Mouse (Mus musculus) thymus, postnatal 10 days (tissue): Measurements from ENCODE around the gene Def6.

ENCODE experiments used
- DNase-seq, 2 experiments: peaks; one replicate each; pipeline ENCODE4 v3.0.0; 2021; ENCODE audit warnings: low spot score in 2 of 2

Def6 gene

DNA sequence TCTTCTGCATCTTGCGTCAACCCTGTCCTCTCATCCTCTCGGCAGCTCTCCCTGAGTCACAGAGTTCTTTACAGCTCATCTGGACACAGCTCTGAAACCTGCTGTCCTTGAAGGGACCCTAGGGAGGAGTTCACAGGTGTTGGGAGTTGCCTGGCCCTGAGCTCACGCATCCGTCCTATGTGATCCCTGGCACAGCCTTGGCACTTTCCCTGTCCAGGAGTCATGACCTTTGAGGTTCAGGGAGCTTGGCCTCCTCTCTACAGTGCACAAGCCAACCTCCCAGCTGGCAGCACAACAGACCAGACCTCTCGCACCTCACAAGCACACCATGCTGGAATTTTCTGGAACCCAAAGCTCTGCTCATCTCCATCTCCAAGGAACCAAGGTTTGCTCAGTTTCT, 33.3 kb downstream of the Def6 start:
- DNase-seq = no peak

DNA sequence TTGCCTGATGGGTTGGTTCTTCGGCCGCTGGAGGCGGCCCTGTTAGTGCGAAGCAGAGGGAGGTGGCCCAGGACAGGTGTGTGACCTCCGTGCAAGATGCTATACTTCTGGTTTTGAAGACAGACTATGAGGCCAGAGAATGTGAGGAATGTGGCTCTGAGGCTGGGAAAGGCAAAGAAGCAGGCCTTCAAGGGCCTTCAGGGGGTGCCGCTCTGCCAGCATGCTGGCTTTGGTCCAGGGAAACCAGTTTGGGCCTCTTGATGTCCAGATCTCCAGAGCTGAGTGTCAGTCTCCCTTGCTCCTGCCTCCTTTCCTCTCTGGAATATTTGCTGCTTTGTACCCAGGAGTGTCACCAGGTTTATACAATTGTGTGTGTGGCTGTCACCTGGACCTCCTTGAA, 34.7 kb downstream of the Def6 start:
- DNase-seq = no peak

DNA sequence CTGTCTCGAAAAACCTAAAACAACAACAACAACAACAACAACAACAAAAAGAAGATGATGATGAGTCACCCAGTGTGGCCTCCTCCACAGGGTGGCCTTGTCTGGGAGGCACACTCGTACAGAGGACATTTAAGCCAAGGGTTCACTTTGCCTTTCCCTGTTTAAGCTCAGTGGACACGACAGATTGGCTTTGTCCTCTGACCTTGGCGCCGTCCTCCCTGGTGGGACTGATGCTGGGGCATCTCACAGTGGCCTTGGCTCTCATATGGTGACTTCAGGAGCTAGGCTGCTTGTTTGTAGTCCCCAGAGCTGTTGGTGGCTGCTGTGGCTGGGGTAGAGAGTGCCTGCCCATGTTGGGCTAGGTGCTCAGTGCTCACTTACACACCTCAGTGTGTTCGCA, 36.6 kb downstream of the Def6 start:
- no peak for DNase-seq

DNA sequence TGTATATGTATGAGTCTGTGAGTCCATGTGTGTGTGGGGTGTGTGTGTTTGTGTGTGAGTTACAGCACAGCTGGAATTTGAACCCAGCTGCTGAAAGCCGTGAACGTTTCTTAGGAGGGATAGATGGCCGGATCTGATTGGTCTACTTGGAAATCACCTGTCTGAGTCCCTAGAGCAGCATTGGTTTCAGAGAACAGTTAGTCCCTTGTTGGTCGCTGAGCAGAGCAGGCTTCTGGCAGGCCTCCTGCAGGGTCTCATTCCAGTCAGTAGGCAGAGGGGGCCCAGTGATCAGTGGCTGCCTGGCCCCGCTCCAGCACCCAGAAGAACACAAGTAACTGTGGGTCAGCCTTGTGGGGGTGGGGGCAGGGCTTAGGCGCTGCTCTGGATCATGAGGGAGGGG, 37.1 kb downstream of the Def6 start:
- DNase-seq = no peak

- DNase-seq = no peak
These were observed 39.1 kb downstream of the Def6 start for GRCm38 (mm10) chr17:28246640-28247039.

DNA sequence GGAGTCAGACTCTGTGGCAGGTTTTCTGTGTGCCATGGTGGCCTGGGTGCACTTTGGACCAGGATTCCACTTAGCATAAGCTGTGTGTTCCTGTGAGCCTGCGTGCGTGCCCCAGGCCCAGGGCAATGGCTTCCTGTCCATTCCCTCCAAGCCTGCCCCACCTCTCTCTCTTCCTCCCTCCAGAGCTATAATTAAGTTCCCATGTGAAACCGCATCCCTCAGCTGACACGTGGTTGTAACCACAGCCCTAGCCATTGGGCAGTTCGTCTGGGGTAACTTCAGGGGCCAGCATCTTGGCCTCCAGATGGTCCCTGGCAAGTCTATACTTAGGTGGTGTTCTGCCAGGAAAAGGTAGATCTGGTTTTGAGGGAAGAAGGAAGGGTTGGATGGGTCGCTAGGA, 40.0 kb downstream of the Def6 start:
- DNase-seq = no peak

- DNase-seq = no peak
These were observed 41.5 kb downstream of the Def6 start for GRCm38 (mm10) chr17:28249062-28249461.

DNA sequence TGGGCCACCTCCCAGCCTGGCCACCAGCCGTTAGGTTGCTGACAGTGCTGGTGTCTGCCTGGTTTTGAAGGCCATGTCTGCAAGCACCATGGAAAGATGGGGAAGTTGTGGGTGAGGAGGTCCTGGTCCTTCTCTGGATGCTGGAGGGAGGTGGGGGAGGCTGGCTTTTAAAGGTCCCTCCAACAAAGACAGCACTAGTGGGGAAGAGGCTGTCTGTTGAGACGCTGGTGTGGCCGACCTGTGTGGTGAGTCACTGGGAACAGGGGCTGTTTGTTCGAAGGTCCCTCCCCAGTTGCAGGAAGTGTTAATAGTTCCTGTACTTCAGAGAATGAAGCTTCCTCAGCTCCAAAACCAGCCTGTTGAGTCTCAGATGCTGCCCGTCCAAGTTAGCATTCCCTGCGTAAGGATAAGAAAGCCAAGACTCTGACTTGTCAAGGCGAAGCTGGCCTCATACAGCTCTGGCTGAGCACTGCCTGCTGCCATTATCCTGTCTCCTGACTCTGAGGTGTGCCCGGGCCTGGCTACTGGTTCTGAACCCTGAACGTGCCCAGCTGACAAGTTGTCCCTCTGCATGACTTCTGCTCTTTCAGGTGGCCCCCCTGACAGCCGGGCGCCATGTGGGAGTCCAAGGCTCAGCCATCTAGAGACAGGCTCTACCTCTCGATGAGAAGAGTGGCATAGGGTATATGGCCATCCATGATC, 44.2 kb downstream of the Def6 start:
- no peak for DNase-seq

GRCm38 (mm10) chr17:28252281-28252648, 44.7 kb downstream of the Def6 start:
- no peak for DNase-seq

GRCm38 (mm10) chr17:28253216-28253615, 45.6 kb downstream of the Def6 start:
- no peak for DNase-seq

GRCm38 (mm10) chr17:28254804-28255203, 47.2 kb downstream of the Def6 start:
- no peak for DNase-seq

DNA sequence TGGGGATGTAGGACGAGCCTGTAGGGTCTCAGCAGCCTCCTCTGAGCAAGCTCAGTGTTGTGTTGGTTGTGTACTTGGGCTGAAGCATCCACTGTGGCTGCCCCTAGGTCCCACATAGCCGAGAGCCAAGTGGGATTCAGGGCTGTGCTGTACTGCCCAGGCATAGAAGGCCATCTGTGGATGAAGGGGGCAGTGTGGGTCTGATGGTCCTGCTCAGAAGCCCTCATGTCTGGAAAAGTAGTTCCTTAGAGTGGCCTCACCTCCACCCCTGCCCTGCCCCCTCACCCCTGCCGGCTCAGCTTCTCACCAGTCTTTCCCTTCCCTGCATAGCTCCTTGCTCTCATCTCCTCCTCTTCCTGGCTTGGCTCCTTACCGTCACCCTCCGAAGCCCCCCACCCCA, 48.1 kb downstream of the Def6 start:
- no peak for DNase-seq

DNA sequence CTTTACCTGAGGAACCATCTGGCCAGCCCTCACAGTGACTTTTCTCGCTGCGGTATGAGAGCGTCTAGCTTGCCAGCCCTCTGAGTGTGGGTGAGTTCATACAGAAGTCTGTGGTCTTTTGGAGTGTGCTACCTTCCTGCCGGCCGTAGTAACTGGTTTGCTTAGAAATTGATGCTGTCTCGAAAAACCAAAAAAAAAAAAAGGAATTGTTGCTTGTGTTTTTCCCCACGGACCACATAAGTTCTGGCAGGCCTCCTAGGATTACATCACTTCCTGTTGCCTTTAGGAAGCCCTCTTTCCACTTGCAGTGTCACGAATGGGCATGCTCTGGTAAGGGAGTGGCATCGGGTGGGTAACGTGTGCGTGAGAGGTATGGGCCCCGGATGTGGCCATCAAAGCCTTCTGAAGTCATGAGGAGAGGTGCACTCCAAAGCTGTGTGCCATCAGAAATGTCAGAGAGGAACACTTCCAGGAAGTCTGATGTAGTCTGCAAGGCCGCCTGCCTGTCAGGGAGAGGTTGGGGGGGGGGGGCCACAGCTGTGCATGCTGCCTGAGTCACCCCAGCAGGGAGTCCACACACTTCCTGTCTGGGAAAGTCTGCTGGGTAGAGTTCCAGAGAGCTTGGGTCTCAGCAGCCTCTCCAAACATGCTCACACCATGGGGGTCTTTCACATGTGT, 49.2 kb downstream of the Def6 start:
- DNase-seq = peak; percentile 60 to 66

- DNase-seq = no peak
These were observed 50.7 kb downstream of the Def6 start for GRCm38 (mm10) chr17:28258325-28258724.

DNA sequence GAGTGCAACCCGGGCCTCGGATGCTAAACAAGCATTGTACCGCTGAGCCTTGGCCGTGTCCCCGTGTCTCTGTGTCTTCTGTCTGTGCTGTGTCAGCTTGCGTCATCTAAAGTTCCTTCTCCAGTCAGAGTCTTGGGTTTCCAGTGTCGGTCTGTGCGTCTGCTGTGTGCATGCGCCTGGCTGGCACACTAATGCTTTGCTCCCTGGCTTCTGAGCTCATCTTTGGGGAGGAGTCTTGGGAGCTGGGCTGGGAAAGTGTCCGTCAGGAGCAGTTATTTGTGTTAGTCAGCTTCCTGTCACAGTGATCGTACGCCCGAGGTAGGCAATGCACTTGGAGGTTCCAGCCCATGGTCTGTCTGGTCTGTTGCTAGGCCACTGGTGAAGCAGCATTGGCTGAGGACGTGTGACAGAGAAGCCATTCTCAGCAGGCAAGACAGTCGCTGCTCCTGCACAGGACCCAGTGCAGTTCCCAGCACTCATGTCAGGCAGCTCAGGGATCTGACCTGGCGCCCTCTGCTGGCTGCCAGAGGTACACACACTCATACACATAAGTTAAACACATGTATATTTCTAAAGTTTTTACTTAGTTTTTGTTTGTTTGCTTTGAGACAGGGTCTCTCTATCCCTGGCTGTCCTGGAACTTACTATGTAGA, 52.4 kb downstream of the Def6 start:
- DNase-seq = peak in 1 of 2 experiments; percentile 42

DNA sequence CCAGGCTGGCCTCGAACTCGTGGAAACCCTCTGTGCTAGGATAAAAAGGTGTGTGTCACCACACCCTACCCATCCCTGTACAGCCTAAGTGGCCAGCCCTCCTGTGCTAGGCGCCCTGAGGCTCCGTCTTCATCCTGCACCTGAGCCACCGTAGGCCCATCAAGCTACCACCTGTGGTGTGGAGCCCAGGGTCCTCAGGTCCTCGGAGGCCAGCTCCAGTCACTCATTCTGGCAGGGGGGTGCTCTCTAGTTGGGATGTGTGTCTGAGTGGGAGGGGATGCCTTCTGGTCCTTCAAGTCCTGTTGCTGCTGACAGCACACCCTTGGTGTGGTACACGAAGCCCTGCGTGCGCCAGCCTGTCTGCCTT, 52.9 kb downstream of the Def6 start:
- no peak for DNase-seq

DNA sequence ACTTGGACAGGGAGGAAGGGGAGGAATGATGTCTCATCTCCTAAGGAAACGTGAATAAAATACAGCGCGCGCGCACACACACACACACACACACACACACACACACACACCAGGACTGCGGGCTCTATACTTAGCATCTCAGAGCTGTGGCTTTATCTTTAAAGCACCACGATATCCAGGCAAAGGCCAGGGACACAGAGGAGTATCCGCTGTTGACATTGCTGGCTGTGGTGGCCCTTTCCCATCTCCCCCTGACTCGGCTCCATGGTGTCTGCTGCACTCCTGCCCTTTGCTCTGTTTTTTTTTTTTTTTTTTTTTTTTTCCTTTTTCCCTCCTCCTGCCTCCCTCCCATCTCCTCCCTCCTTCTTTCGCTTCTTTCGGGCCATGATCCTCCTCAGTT, 54.2 kb downstream of the Def6 start:
- DNase-seq = no peak

GRCm38 (mm10) chr17:28263181-28263894, 55.8 kb downstream of the Def6 start:
- no peak for DNase-seq

GRCm38 (mm10) chr17:28267251-28267650, 59.7 kb downstream of the Def6 start:
- DNase-seq = no peak

GRCm38 (mm10) chr17:28270165-28270564, 62.6 kb downstream of the Def6 start:
- peak; percentile 34 to 39 for DNase-seq

GRCm38 (mm10) chr17:28271537-28272266, 64.1 kb downstream of the Def6 start:
- no peak for DNase-seq

DNA sequence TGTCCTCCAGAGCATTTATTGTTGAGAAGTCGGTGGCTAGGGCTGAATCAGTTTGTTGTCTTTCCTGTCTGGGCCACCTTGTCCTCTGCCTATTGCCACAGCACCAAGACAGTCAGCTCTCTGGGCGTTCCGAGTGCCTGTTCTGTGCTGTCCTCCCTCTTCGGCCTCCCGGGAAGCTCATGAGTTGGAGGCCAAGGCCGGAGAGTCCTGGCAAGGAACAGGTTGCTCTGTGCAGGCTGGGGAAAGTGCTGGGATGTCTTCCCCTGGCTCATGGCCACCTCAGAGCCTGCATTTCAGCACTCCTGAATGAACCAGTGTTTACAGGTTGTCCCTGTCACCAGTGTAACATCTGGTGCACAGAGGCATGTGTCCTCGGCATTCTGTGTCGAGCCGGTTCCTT, 64.7 kb downstream of the Def6 start:
- DNase-seq = no peak
